Mouse (Mus musculus) thymus, postnatal 36 days (tissue): Measurements from ENCODE around the gene Prr12.

Experiments
- DNase-seq, 2 experiments: peaks; one replicate each; pipeline ENCODE4 v3.0.0; 2022; ENCODE audit warnings: mixed read lengths in 2 of 2

The Prr12 gene

GRCm38 (mm10) chr7:45019031-45019571, 33.6 kb downstream of the Prr12 start:
- DNase-seq = no peak

DNA sequence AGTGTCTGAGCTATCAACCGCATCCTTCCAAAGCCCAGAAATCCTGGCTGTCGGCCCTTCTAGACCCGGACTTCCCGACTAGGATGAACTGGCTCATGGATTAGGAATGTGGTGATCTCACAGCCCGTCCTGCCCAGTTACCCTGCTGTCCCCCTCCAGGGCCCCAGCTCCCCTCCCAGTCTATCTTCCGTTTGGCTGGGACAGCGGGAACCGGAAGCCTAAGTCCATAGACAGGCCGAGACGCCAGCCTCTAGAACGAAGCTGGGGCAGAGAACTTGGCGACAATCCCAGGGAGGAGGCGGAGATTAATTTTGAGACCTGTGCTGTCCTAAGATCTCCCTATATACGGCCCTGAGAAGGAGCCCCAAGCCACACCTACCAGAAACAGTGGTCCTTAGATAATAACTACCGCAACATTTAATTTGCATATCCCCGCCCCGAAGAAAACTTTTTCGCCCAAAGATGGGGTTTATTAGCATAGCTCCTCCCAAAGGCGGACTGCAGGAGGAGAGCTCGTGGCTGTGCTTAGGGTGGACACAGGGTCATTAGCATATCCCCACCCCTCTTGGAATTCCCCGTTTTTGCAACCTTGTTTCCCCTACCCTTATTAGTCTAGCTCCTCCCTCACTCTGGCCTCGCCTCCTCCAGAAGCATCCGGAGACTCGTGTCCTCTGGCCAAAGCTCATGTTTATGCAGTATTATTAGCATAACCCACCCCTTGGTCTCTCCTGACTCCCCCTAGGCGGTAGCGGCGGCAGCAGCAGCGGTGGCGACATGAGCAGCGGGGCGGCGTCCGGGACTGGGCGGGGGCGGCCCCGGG, 35.2 kb downstream of the Prr12 start, which contains the start of gene Rras:
Gene Rras, plus strand, starts transcription at position 720 of the 820 bp plus-strand sequence.
- DNase-seq = peak; percentile 76 to 84

DNA sequence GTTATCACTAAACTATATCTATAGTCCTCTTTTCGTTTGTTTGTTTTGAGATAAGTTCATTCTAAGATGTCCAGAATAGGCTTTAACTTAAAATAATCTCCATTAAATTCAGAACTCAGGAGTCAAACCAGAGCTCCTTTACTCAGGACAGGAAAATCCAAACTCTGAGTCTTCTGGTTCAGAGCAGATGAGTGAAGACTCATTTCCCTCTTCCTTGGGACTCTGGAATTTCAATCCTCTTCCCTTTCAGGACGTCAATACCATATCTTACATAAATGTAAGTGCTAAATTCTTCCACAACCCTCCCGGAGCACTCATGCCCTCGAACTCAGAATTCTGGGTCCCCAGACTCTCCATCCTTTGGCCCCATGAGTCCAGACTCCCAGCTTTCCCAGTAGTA, 35.9 kb downstream of the Prr12 start:
- no peak for DNase-seq

- DNase-seq = peak; percentile 98 to 100
These were observed 36.6 kb downstream of the Prr12 start, which contains the start of gene Scaf1 for GRCm38 (mm10) chr7:45015957-45016612. Scaf1 (minus strand) TSS chr7:45016363.

- DNase-seq = no peak
These were observed 37.2 kb downstream of the Prr12 start for GRCm38 (mm10) chr7:45015344-45015956.

DNA sequence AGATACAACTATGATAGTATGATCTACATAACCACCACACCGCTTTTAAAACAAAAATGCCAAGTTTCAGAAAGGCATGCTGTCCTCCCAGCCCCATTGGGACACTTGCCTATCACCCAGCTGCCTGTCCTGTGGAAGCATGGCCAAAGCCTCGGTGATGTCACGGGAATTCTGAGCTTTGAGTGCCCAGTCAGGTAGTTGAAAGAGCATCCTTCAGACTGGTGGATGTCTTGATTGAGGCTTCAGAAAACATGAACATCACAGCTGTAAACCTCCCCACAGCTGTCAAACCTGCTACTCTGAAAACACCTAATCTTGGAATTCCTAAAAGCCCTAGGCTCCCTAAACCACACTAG, 38.6 kb downstream of the Prr12 start:
- no peak for DNase-seq

GRCm38 (mm10) chr7:45013366-45014095, 39.1 kb downstream of the Prr12 start:
- no peak for DNase-seq

DNA sequence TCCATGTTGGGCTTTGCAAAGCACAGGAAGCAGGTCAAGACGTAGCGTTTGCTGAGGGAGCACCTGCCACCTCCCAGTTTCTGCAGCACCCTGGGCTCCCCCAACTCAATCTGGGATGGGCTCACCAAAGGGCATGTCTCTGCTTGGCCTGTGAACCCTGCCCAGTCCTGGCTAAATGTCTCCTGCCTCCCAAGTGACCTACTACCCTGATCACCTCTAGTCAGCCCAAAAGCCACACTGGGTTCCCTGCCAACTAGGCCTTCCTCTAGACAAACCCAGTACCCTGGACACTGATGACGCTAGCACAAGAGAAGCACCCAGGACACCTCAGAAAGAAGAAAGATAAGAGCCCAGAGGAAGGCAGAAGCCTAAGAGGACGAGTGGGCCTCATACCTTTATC, 39.9 kb downstream of the Prr12 start:
- no peak for DNase-seq

GRCm38 (mm10) chr7:45012011-45012410, 40.7 kb downstream of the Prr12 start:
- no peak for DNase-seq

- no peak for DNase-seq
These were observed 44.3 kb downstream of the Prr12 start for GRCm38 (mm10) chr7:45008411-45008810.

GRCm38 (mm10) chr7:45007846-45008245, 44.8 kb downstream of the Prr12 start:
- no peak for DNase-seq

DNA sequence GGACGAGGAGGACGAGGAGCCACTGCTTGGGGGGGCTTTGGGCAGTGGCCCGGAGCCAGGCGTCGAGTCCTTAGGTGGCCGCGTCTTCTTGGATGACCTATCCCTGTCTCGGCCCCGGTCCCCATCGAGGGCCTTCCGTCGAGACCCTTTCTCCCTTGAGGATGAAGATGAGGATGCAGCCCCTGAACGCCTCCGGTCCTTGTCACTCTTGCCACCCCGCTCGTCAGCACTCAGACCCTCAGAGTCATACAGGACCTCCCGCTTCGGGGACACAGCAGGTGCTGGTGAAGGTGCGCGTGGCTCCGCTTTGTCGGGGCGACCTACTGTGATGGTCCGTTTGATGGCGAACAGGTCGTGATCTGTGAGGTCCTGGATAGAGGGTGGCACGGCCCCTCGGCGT, 45.5 kb downstream of the Prr12 start:
- DNase-seq = no peak

DNA sequence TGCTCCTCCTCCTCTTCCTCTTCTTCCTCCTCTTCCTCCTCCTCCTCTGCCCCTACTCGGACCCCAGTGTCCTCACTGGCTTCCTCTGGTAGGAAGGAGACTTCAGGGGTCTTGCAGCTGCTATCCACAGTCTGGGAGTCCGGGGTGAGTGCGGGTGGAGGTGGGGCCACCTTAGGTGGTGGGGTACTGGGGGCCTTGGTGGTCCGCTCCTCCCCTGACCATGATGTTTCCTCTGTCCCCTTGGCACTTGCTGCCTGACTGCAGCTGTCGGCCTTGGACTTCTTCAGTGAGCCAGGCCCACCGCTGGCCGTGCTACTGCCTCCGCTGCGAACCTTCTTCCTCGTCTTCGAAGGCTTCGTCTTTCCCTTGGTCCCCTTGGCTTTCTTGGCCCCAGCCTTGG, 46.2 kb downstream of the Prr12 start:
- DNase-seq = no peak

DNA sequence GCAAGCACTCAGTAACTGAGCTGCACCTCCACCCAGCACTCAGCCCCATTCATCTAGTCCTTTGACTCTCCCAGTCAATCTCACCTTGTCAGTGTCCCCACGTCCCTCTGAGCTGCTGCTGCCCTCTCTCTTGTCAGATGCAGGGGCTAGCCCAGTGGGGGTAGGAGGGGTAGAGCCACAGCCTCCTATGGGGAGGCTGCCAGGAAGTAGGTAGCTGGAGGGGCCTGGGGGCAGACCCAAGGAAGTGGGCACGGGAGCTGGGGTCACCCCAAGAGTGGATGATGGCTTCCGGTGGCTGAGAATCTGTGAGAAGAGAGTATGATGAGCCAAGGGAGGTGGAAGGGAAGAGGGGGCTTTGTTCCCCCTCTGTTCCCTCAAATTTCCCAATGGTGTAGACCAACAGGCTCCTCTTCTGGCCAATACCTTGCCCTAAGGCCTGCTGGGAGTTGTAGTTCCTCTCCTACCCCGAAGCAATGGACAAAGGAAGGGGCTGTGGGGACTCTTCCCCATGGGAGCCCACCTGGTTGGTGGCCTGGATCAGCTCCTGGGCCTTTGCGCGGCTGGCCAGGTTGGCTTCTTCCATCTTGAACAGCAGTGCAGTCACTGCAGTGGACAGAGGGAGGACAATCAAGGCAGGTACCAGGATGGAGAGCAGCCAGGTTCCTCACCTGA, 47.2 kb downstream of the Prr12 start:
- DNase-seq = no peak

DNA sequence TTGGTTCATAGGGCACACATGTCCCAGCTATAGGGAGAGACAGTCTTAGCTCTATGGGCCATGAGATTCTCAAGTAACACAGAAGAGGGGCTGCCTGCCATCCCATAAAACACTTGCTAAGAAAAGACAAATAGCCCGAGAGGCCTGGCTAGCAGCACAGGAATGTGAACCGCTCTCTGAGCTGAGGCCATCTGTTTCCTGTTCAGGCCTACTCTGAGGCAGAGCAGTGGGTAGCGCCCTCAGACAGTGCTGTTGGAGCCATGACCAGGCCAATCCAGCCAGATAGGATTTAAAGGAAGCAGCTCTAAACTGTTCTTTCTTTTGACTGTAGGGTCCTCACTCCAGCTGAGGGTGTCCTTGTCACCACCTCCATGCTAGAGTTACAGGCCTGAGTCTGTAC, 48.1 kb downstream of the Prr12 start:
- no peak for DNase-seq

- DNase-seq = no peak
These were observed 50.2 kb downstream of the Prr12 start for GRCm38 (mm10) chr7:45002440-45002839.

DNA sequence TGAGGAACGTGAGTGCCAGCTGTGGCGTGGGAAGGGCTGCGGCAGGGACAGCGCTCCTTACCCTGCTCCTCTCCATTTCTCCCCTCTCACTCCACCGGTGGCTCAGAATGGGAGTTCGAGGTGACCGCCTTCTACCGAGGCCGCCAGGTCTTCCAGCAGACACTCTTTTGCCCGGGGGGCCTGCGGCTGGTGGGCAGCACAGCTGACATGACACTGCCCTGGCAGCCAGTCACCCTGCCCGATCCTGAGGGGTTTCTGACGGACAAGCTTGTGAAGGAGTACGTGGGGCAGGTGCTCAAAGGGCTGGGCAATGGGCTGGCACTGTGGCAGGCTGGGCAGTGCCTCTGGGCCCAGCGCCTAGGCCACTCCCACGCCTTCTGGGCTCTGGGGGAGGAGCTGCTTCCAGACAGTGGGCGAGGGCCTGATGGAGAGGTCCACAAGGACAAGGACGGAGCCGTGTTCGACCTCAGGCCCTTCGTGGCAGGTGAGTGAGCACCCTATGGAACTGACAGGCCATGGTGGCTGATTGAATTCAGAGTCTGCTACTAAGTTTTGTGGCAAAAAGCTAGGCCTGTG, 52.1 kb downstream of the Prr12 start:
- DNase-seq = no peak

DNA sequence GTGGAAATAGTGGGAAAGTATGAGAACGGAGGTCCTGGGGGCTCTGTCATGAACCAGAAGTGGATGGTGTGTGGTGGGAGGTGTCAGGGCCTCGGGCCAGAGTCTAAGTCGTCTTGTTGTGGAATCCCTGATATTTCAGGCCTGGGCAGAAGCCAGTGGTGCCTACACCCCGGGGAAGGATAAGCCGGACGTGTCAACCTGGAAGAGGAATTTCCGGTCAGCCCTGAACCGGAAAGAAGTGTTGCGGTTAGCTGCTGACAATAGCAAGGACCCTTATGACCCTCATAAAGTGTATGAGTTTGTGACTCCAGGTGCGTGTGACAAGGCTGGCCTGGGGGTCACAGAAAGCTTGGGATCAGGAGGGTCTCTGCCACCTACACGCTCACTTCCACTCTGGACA, 52.9 kb downstream of the Prr12 start:
- no peak for DNase-seq

GRCm38 (mm10) chr7:44998501-44998955, 54.2 kb downstream of the Prr12 start, which contains the start of gene Bcl2l12:
Bcl2l12 (minus strand) TSS chr7:44998712.
- DNase-seq = peak; percentile 22 to 34

GRCm38 (mm10) chr7:44997940-44998428, 54.7 kb downstream of the Prr12 start:
- no peak for DNase-seq

DNA sequence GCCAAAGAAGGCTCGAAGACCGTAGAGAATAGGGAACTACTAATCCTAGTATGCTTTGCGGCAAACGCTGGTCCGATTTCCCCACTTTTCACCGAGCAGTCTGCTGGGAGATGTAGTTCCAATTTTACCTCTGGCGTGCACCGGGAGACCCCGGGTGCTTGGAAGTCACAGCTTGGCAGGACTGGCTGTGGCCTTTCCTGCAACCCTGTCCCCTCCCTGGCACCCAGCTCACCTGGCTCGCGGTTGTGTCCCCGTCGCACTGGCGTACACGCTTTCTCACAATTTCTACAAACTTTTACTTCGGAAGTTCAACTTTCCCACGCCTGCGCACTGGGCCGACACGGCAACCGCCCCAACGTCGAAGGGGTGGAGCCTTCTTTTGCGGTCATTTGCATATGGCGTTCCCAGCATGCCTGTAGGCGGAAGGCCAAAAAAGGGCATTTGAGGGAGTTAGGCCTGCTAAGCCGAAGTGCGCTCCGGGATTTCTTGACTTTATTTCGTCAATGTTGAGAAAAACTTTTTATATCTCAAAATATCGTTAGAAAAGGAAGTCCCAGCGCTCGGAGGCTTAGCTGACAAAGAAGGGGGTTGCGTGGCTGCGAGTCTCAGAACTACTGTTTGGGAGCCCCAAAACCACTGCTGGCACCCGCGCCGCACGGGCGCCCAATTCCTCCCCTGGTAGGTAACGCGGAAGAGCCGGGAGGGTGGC, 55.3 kb downstream of the Prr12 start, which contains the start of gene Irf3:
Gene Irf3, plus strand, starts transcription at position 418 of the 709 bp plus-strand sequence.
- DNase-seq = peak; percentile 96
